Mouse (Mus musculus) bone marrow macrophage, adult 2 months (primary cell): Measurements from ENCODE around the gene Hbb-bh1.
"Not testable (repeated sequence)": the region's sequence is repeated elsewhere in the genome, so short reads cannot be mapped to it uniquely, and the experiment has no call there.

Source experiments
- CTCF ChIP-seq: IDR thresholded peaks from 2 replicates; pipeline ENCODE4 v1.5.1; 2012; ENCODE audit warnings: low read depth, mild to moderate bottlenecking, low read length, moderate library complexity
- POLR2A ChIP-seq: IDR thresholded peaks from 2 replicates; pipeline ENCODE4 v1.6.1; 2012; ENCODE audit warnings: mild to moderate bottlenecking, low read depth, low read length, borderline replicate concordance

- not testable (repeated sequence) for TF ChIP-seq CTCF, POLR2A
These were observed 27.9 kb downstream of the Hbb-bh1 start for GRCm38 (mm10) chr7:103815085-103815484.
